Mouse (Mus musculus) heart, embryonic 11.5 days (tissue): Measurements from ENCODE around the gene Bcl2l1. TPM values are rescaled to one million over a fixed set of nuclear protein-coding genes. Genes with fewer than 3 reads are reported as not detected.

Experiments used
- ATAC-seq: fragments of 200-750 bp; cut with Nextera tagmentation; replicated peaks from 2 replicates; pipeline ENCODE4 v1.8.0; 2017; ENCODE audit warnings: moderate library complexity; ENCODE audit not compliant: insufficient number of reproducible peaks, low FRiP score, low TSS enrichment
- H3K27ac ChIP-seq: fragments of 300-500 bp; sonication (generic); 2 replicates; pipeline ENCODE4 v1.5.1; 2014; ENCODE audit warnings: mild to moderate bottlenecking, low read depth, low read length
- H3K27me3 ChIP-seq: fragments of 300-500 bp; sonication (generic); 2 replicates; pipeline ENCODE4 v1.6.1; 2014; ENCODE audit warnings: mild to moderate bottlenecking, low read length, mixed read lengths; ENCODE audit not compliant: control insufficient read depth, insufficient read depth
- H3K36me3 ChIP-seq: fragments of 300-500 bp; sonication (generic); 2 replicates; pipeline ENCODE4 v1.6.1; 2014; ENCODE audit warnings: mild to moderate bottlenecking, low read length, moderate library complexity, mixed read lengths; ENCODE audit not compliant: control insufficient read depth, insufficient read depth
- H3K4me1 ChIP-seq: fragments of 300-500 bp; sonication (generic); 2 replicates; pipeline ENCODE4 v1.6.1; 2014; ENCODE audit warnings: low read length; ENCODE audit not compliant: control insufficient read depth, insufficient read depth
- H3K4me2 ChIP-seq: fragments of 300-500 bp; sonication (generic); 2 replicates; pipeline ENCODE4 v1.6.1; 2014; ENCODE audit warnings: mild to moderate bottlenecking, moderate library complexity
- H3K4me3 ChIP-seq: fragments of 300-500 bp; sonication (generic); 2 replicates; pipeline ENCODE4 v1.5.1; 2014; ENCODE audit warnings: low read depth, low read length
- H3K9ac ChIP-seq: fragments of 300-500 bp; sonication (generic); 2 replicates; pipeline ENCODE4 v1.6.1; 2014; ENCODE audit warnings: mild to moderate bottlenecking, low read depth, low read length, moderate library complexity
- H3K9me3 ChIP-seq: fragments of 300-500 bp; sonication (generic); replicated peaks from 2 replicates; pipeline ENCODE4 v1.6.1; 2016; ENCODE audit warnings: low read length; ENCODE audit not compliant: control insufficient read depth
- WGBS: fragments of 180-500 bp; shearing (Covaris S2); extraction: QIAGEN DNeasy Blood & Tissue Kit; methylation state at CpG from one replicate; pipeline ENCODE4 v1.1.7; 2014; ENCODE audit not compliant: insufficient replicate concordance; 5-methylcytosine and 5-hydroxymethylcytosine counted together
- polyA plus RNA-seq: library from polyadenylated mRNA; unstranded; fragments of >200 nt; fragmentation: Nextera tagmentation; extraction: Ambion mirVana; gene quantifications from 2 replicates; pipeline ENCODE4 v1.2.1, GENCODE M21; 2014

The Bcl2l1 gene
- polyA plus RNA-seq, 1 experiment from 2014 or later = 69.8 TPM

GRCm38 (mm10) chr2:152753944-152754711, 77.4 kb downstream of the Bcl2l1 start, which contains the start of gene Cox4i2:
Gene Cox4i2, plus strand, starts transcription at chr2:152754173.
- peak within 1 kb of the TSS; percentile 31 for H3K4me3 ChIP-seq
- H3K4me2 ChIP-seq = peak within 1 kb of the TSS; percentile 67
- peaks cover 5% of the 10 kb centered on the region; the same call in 1 of the 2 replicates for H3K27me3 ChIP-seq
- no peaks in the 10 kb centered on the region for H3K36me3 ChIP-seq
- H3K27ac ChIP-seq = no peak within 1 kb of the TSS
- peak within 1 kb of the TSS; percentile 60 for H3K9ac ChIP-seq
- WGBS = 3% methylated on average over 30 of the region's 30 CpGs
- no peak for ATAC-seq
- no peaks in the 10 kb centered on the region for H3K9me3 ChIP-seq
- H3K4me1 ChIP-seq = peaks cover 12% of the 10 kb centered on the region

GRCm38 (mm10) chr2:152742435-152742834, 89.1 kb downstream of the Bcl2l1 start:
- Histone ChIP-seq H3K4me2 (peak overlapping the region; percentile 52; the same call in 1 of the 2 replicates), H3K4me3 (no peak overlapping the region), H3K9me3 (no peaks in the 10 kb centered on the region), H3K36me3 (no peaks in the 10 kb centered on the region), H3K4me1 (peaks cover 29% of the 10 kb centered on the region), H3K27ac (peak overlapping the region; percentile 79), H3K9ac (no peak overlapping the region; the same call in 1 of the 2 replicates), H3K27me3 (no peaks in the 10 kb centered on the region)
- WGBS = 25% methylated on average over 10 of the region's 10 CpGs
- ATAC-seq = no peak

- WGBS = 23% methylated on average over 14 of the region's 14 CpGs
- Histone ChIP-seq H3K27me3 (no peaks in the 10 kb centered on the region), H3K4me2 (peak overlapping the region; percentile 52), H3K27ac (peak overlapping the region; percentile 79), H3K36me3 (no peaks in the 10 kb centered on the region), H3K4me1 (peaks cover 29% of the 10 kb centered on the region), H3K4me3 (no peak overlapping the region), H3K9ac (peak overlapping the region; percentile 62), H3K9me3 (no peaks in the 10 kb centered on the region)
- ATAC-seq = peak; percentile 23; the same call in 1 of the 2 replicates
These were observed 90.1 kb downstream of the Bcl2l1 start for GRCm38 (mm10) chr2:152741153-152742041.

- no peaks in the 10 kb centered on the region for H3K9me3 ChIP-seq
- H3K4me3 ChIP-seq = no peak overlapping the region
- H3K4me1 ChIP-seq = peaks cover 36% of the 10 kb centered on the region
- no peak for ATAC-seq
- WGBS = 70% methylated on average over 5 of the region's 5 CpGs
- H3K4me2 ChIP-seq = no peak overlapping the region
- H3K27me3 ChIP-seq = no peaks in the 10 kb centered on the region
- no peaks in the 10 kb centered on the region for H3K36me3 ChIP-seq
- H3K9ac ChIP-seq = no peak overlapping the region
- peak overlapping the region; percentile 96; the same call in 1 of the 2 replicates for H3K27ac ChIP-seq
These were observed 91.0 kb downstream of the Bcl2l1 start for GRCm38 (mm10) chr2:152740490-152740889.

- Histone ChIP-seq H3K27ac (peak overlapping the region; percentile 96), H3K4me1 (peaks cover 40% of the 10 kb centered on the region)
These were observed 91.7 kb downstream of the Bcl2l1 start for GRCm38 (mm10) chr2:152739842-152740260.

GRCm38 (mm10) chr2:152739031-152739841, 92.3 kb downstream of the Bcl2l1 start:
- Histone ChIP-seq H3K9ac (peak overlapping the region; percentile 92), H3K4me3 (peak overlapping the region; percentile 89), H3K27me3 (no peaks in the 10 kb centered on the region), H3K27ac (peak overlapping the region; percentile 96), H3K36me3 (no peaks in the 10 kb centered on the region), H3K4me1 (peaks cover 46% of the 10 kb centered on the region), H3K4me2 (peak overlapping the region; percentile 80), H3K9me3 (no peaks in the 10 kb centered on the region)
- peak; percentile 19; the same call in 1 of the 2 replicates for ATAC-seq
- WGBS = under 1% methylated on average over 30 of the region's 36 CpGs

More at GRCm38 (mm10) chr2:152739842-152740260, 91.7 kb downstream of the Bcl2l1 start:
- ATAC-seq = no peak
- H3K9me3 ChIP-seq = no peaks in the 10 kb centered on the region
- WGBS = 10% methylated on average over 3 of the region's 3 CpGs
- peak overlapping the region; percentile 80 for H3K4me2 ChIP-seq
- no peaks in the 10 kb centered on the region for H3K36me3 ChIP-seq
- no peak overlapping the region; the same call in 1 of the 2 replicates for H3K4me3 ChIP-seq
- H3K27me3 ChIP-seq = no peaks in the 10 kb centered on the region
- no peak overlapping the region for H3K9ac ChIP-seq

GRCm38 (mm10) chr2:152738341-152738740, 93.2 kb downstream of the Bcl2l1 start:
- no peak for ATAC-seq
- no peaks in the 10 kb centered on the region for H3K36me3 ChIP-seq
- H3K27me3 ChIP-seq = no peaks in the 10 kb centered on the region
- peak overlapping the region; percentile 89 for H3K4me3 ChIP-seq
- 48% methylated on average over 2 of the region's 2 CpGs for WGBS
- no peaks in the 10 kb centered on the region for H3K9me3 ChIP-seq
- H3K4me2 ChIP-seq = peak overlapping the region; percentile 80
- peak overlapping the region; percentile 96 for H3K27ac ChIP-seq
- peak overlapping the region; percentile 92 for H3K9ac ChIP-seq
- H3K4me1 ChIP-seq = peaks cover 48% of the 10 kb centered on the region
